Mouse (Mus musculus) MEL (cell line): Measurements from ENCODE around the gene Rftn1. TPM values are rescaled to one million over a fixed set of nuclear protein-coding genes. Genes with fewer than 3 reads are reported as not detected.

Source experiments
- DNase-seq: peaks from one replicate; pipeline ENCODE4 v3.0.0; 2011; ENCODE audit warnings: low read depth, low spot score
- H3K27ac ChIP-seq: 2 replicates; pipeline ENCODE4 v1.5.1; 2012; ENCODE audit warnings: low read depth, mild to moderate bottlenecking, control low read depth, low read length, moderate library complexity; ENCODE audit not compliant: control insufficient read depth
- H3K27me3 ChIP-seq, 2 experiments: fragments of 150-350 bp in 1 of 2; sonication (generic) in 1 of 2; 2 replicates each; pipeline ENCODE4 v1.6.1; 2012; ENCODE audit warnings: low read length in 2 of 2, mild to moderate bottlenecking in 2 of 2, improper control_type of control experiment in 1 of 2, moderate library complexity in 1 of 2; ENCODE audit not compliant: insufficient read depth in 2 of 2, control insufficient read depth in 1 of 2
- H3K36me3 ChIP-seq, 2 experiments: 2 replicates each; pipeline ENCODE4 v1.6.1; 2012 to 2014; ENCODE audit warnings: low read length in 2 of 2, improper control_type of control experiment in 1 of 2, inconsistent platforms in 1 of 2, mild to moderate bottlenecking in 1 of 2; ENCODE audit not compliant: insufficient read depth in 2 of 2, control insufficient read depth in 1 of 2
- H3K4me1 ChIP-seq, 2 experiments: fragments of 150-350 bp in 1 of 2; sonication (generic) in 1 of 2; 2 replicates each; pipeline ENCODE4 v1.6.1; 2012; ENCODE audit warnings: low read length in 2 of 2, improper control_type of control experiment in 1 of 2, mild to moderate bottlenecking in 1 of 2; ENCODE audit not compliant: insufficient read depth in 2 of 2, control insufficient read depth in 1 of 2
- H3K4me3 ChIP-seq, 2 experiments: fragments of 150-350 bp in 1 of 2; sonication (generic) in 1 of 2; 2 replicates each; pipeline ENCODE4 v1.5.1; 2012; ENCODE audit warnings: low read depth in 2 of 2, low read length in 2 of 2, mild to moderate bottlenecking in 2 of 2, moderate library complexity in 2 of 2, control low read depth in 1 of 2, improper control_type of control experiment in 1 of 2; ENCODE audit not compliant: control insufficient read depth in 1 of 2, insufficient read depth in 1 of 2
- H3K79me2 ChIP-seq: 2 replicates; pipeline ENCODE4 v1.6.1; 2012; ENCODE audit warnings: mild to moderate bottlenecking, low read length, moderate library complexity; ENCODE audit not compliant: control insufficient read depth, poor library complexity, insufficient read depth
- H3K9ac ChIP-seq: 2 replicates; pipeline ENCODE4 v1.6.1; 2012; ENCODE audit warnings: low read depth, mild to moderate bottlenecking, control low read depth, low read length, moderate library complexity; ENCODE audit not compliant: control insufficient read depth, poor library complexity, severe bottlenecking
- H3K9me3 ChIP-seq: fragments of 150-350 bp; sonication (generic); replicated peaks from 2 replicates; pipeline ENCODE4 v1.6.1; 2012; ENCODE audit warnings: mild to moderate bottlenecking, low read length, improper control_type of control experiment, moderate library complexity; ENCODE audit not compliant: insufficient read depth
- BHLHE40 ChIP-seq: IDR thresholded peaks from 2 replicates; pipeline ENCODE4 v1.6.1; 2012; ENCODE audit warnings: low read depth, mild to moderate bottlenecking, inconsistent platforms, low read length, improper control_type of control experiment, borderline replicate concordance
- CHD1 ChIP-seq: IDR thresholded peaks from 2 replicates; pipeline ENCODE4 v1.6.1; 2012; ENCODE audit warnings: low read depth, mild to moderate bottlenecking, inconsistent platforms, low read length, improper control_type of control experiment
- CHD2 ChIP-seq: IDR thresholded peaks from 2 replicates; pipeline ENCODE4 v1.6.1; 2011; ENCODE audit warnings: low read length, improper control_type of control experiment
- CTCF ChIP-seq, 3 experiments: IDR thresholded peaks in 2 of 3; conservative IDR thresholded peaks in 1 of 3; 2 replicates each; pipeline ENCODE4 v1.5.1; 2011 to 2012; ENCODE audit warnings: low read length in 3 of 3, low read depth in 2 of 3, mild to moderate bottlenecking in 2 of 3, improper control_type of control experiment in 1 of 3, inconsistent platforms in 1 of 3, mixed read lengths in 1 of 3, moderate library complexity in 1 of 3; ENCODE audit not compliant: control insufficient read depth in 1 of 3, insufficient read depth in 1 of 3, poor library complexity in 1 of 3, severe bottlenecking in 1 of 3
- E2F4 ChIP-seq: IDR thresholded peaks from 2 replicates; pipeline ENCODE4 v1.6.1; 2011; ENCODE audit warnings: low read depth, low read length, improper control_type of control experiment, borderline replicate concordance
- ETS1 ChIP-seq: IDR thresholded peaks from 2 replicates; pipeline ENCODE4 v1.6.1; 2012; ENCODE audit warnings: low read depth, mild to moderate bottlenecking, inconsistent platforms, low read length, improper control_type of control experiment, moderate library complexity
- GABPA ChIP-seq: IDR thresholded peaks from 2 replicates; pipeline ENCODE4 v1.6.1; 2012; ENCODE audit warnings: low read depth, mild to moderate bottlenecking, inconsistent platforms, low read length, improper control_type of control experiment, moderate library complexity
- HCFC1 ChIP-seq: IDR thresholded peaks from 2 replicates; pipeline ENCODE4 v1.6.1; 2012; ENCODE audit warnings: low read depth, mild to moderate bottlenecking, inconsistent platforms, low read length, improper control_type of control experiment, moderate library complexity
- KAT2A ChIP-seq: conservative IDR thresholded peaks from 2 replicates; pipeline ENCODE4 v1.6.1; 2012; ENCODE audit warnings: low read depth, low read length, improper control_type of control experiment, inconsistent platforms
- MAX ChIP-seq: IDR thresholded peaks from 2 replicates; pipeline ENCODE4 v1.6.1; 2011; ENCODE audit warnings: low read length, improper control_type of control experiment
- MAZ ChIP-seq: IDR thresholded peaks from 2 replicates; pipeline ENCODE4 v1.6.1; 2012; ENCODE audit warnings: low read depth, mild to moderate bottlenecking, inconsistent platforms, low read length, improper control_type of control experiment
- MEF2A ChIP-seq: IDR thresholded peaks from 2 replicates; pipeline ENCODE4 v1.6.1; 2014; ENCODE audit warnings: low read depth, mild to moderate bottlenecking, inconsistent platforms, low read length, improper control_type of control experiment; ENCODE audit not compliant: poor library complexity, insufficient replicate concordance, severe bottlenecking; ENCODE audit errors: extremely low read depth
- MYB ChIP-seq: IDR thresholded peaks from 2 replicates; pipeline ENCODE4 v1.6.1; 2011; ENCODE audit warnings: mild to moderate bottlenecking, low read depth, low read length, improper control_type of control experiment
- SIN3A ChIP-seq: IDR thresholded peaks from 2 replicates; pipeline ENCODE4 v1.6.1; 2012; ENCODE audit warnings: low read length, improper control_type of control experiment, inconsistent platforms
- SMC3 ChIP-seq: IDR thresholded peaks from 2 replicates; pipeline ENCODE4 v1.6.1; 2011; ENCODE audit warnings: low read depth, low read length, improper control_type of control experiment
- TAL1 ChIP-seq: IDR thresholded peaks from 2 replicates; pipeline ENCODE4 v1.6.1; 2012; ENCODE audit warnings: mild to moderate bottlenecking, inconsistent platforms, low read length, moderate library complexity, mixed read lengths
- TBP ChIP-seq: IDR thresholded peaks from 2 replicates; pipeline ENCODE4 v1.8.0; 2011; ENCODE audit warnings: low read depth, low read length, improper control_type of control experiment
- TCF12 ChIP-seq: IDR thresholded peaks from 2 replicates; pipeline ENCODE4 v1.6.1; 2014; ENCODE audit warnings: low read depth, mild to moderate bottlenecking, inconsistent platforms, low read length, improper control_type of control experiment, moderate library complexity
- UBTF ChIP-seq: IDR thresholded peaks from 2 replicates; pipeline ENCODE4 v1.6.1; 2012; ENCODE audit warnings: low read depth, mild to moderate bottlenecking, inconsistent platforms, low read length, improper control_type of control experiment, moderate library complexity, borderline replicate concordance; ENCODE audit not compliant: insufficient read depth
- ZMIZ1 ChIP-seq: IDR thresholded peaks from 2 replicates; pipeline ENCODE4 v1.6.1; 2012; ENCODE audit warnings: low read depth, mild to moderate bottlenecking, inconsistent platforms, low read length, improper control_type of control experiment, moderate library complexity
- polyA plus RNA-seq, 2 experiments: library from polyadenylated mRNA; stranded (reverse) in 1 of 2; unstranded in 1 of 2; fragments of >175 nt in 1 of 2; fragments of >200 nt in 1 of 2; gene quantifications; 2 replicates each; pipeline versions ENCODE4 v1.2.1 to v1.2.4; 2012; ENCODE audit warnings: low replicate concordance in 2 of 2, low read depth in 1 of 2; ENCODE audit not compliant: insufficient read length in 2 of 2, insufficient read depth in 1 of 2, missing spikeins in 1 of 2
- total RNA-seq: library from RNA; depleted of rRNA; stranded (reverse); fragments of 300-350 nt; gene quantifications from 2 replicates; pipeline ENCODE4 v1.2.3, GENCODE M21; 2012

Rftn1 gene
- total and polyA plus RNA-seq, 3 experiments: 70.2 to 76.1 TPM; not detected in 1

DNA sequence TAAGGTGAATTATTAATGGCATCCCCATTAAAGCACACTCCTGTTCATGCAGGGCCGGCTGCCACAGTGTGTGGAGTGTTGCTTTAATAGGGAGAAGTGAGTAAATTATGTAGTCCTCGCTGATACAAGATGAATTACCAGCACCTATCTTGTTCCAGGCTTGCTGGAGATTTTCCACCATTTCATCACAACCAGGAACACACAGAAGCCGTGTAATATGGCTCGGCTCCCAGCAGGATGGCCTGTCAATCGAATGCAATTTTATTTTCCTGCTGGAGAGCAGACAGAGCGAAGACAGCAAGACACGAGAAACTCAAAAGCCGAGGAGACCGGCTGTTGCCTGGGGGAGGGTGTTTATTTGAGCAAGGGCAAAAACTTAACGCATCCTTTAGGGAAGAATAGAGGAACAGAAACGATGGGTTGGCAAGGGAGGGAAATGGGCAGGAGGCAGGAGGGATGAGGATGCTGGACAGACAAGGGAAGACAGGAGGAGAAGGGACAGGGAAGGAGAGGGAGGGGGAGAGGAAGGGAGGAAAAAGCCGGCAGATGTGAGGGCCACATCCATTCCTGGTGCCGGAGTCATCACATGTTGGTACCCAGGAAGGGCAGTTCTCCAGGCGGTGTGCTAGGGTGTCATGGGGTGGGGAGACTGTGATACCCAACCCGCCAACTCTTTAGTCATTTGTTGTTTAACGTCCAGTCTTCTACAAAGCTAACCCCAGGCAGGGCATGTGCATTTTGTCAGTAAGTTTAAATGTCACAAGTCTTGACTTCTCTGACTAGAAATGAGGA lies 39.9 kb downstream of the Rftn1 start:
- Histone ChIP-seq H3K9me3 (no peaks in the 10 kb centered on the region), H3K27ac (no peak overlapping the region), H3K9ac (no peak overlapping the region), H3K4me1 (no peaks in the 10 kb centered on the region), H3K36me3 (peaks cover 0 to 11% of the 10 kb centered on the region in 2 experiments; a peak in 2 of 4 replicates), H3K79me2 (no peaks in the 10 kb centered on the region), H3K27me3 (no peaks in the 10 kb centered on the region), H3K4me3 (no peak overlapping the region)
- no peak for DNase-seq
- TF ChIP-seq GABPA: no peak
- no peak for TF ChIP-seq HCFC1
- TF ChIP-seq UBTF: no peak

DNA sequence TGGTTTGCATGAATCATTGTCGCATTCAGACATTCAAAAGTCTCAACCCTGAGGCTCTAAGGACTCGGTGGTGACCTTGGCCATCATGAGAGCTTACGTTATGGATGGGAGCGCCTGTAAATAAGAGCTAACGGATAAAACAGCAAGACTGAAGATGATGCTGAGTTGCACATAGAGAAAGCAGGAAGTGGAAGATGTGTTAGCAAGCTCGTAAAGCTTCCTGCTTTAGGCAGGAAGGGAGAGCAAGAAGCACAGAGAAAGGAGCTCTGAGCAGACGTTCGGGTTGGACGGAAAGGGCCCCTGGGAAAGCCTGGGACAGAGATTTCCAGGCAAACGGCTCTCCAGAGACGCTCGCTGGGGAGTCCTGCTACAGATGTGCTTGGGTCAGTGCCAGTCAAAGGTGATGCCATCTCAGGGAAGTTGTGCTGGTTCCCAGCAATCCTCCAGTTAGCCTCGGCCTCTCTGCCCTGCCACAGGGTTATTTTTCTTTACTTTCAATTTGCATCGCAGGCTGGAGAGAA lies 40.7 kb downstream of the Rftn1 start:
- H3K9ac ChIP-seq: no peak overlapping the region
- no peak for DNase-seq
- H3K27me3 ChIP-seq: no peaks in the 10 kb centered on the region
- no peak overlapping the region for H3K4me3 ChIP-seq
- no peaks in the 10 kb centered on the region for H3K9me3 ChIP-seq
- no peak overlapping the region for H3K27ac ChIP-seq
- H3K79me2 ChIP-seq: no peaks in the 10 kb centered on the region
- peaks cover 0 to 17% of the 10 kb centered on the region in 2 experiments; a peak in 2 of 4 replicates for H3K36me3 ChIP-seq
- TF ChIP-seq CTCF (IDR thresholded peaks at IDR 0.05 in 2 of 3, conservative IDR thresholded peaks at IDR 0.05 in 1 of 3; ENCODE audit: control insufficient read depth in 1 of 3, insufficient read depth in 1 of 3, low read depth in 2 of 3, low read length in 3 of 3, poor library complexity in 1 of 3, severe bottlenecking in 1 of 3) (no peak), BHLHE40 (no peak), SMC3 (no peak), UBTF (no peak), SIN3A (no peak), MAZ (no peak), E2F4 (no peak), MEF2A (no peak), TCF12 (no peak), TAL1 (no peak), KAT2A (no peak), MAX (no peak), ETS1 (no peak), MYB (no peak), CHD2 (no peak), ZMIZ1 (no peak), TBP (no peak), CHD1 (no peak), GABPA (no peak)
- H3K4me1 ChIP-seq: no peaks in the 10 kb centered on the region
